Mouse (Mus musculus) myocyte (in vitro differentiated cells): ENCODE measurements around the gene Kcnd3.

Source experiments
- E2F4 ChIP-seq: IDR thresholded peaks from one replicate; pipeline ENCODE4 v1.6.1; 2011; ENCODE audit warnings: mild to moderate bottlenecking, control low read depth, moderate library complexity; ENCODE audit not compliant: insufficient read depth
- MAX ChIP-seq: IDR thresholded peaks from one replicate; pipeline ENCODE4 v1.6.1; 2011; ENCODE audit warnings: low read depth, mild to moderate bottlenecking, control low read depth
- MYOG ChIP-seq, 3 experiments: IDR thresholded peaks; one replicate each; pipeline ENCODE4 v1.6.1; 2011; ENCODE audit warnings: control low read depth in 2 of 3, low read depth in 2 of 3, mild to moderate bottlenecking in 2 of 3; ENCODE audit not compliant: insufficient read length in 2 of 3, control insufficient read depth in 1 of 3, insufficient read depth in 1 of 3
- POLR2A ChIP-seq: IDR thresholded peaks from one replicate; pipeline ENCODE4 v1.6.1; 2011; ENCODE audit warnings: low read depth, mild to moderate bottlenecking, control low read depth, moderate library complexity; ENCODE audit not compliant: insufficient read length
- POLR2AphosphoS2 ChIP-seq: IDR thresholded peaks from one replicate; pipeline ENCODE4 v1.6.1; 2011; ENCODE audit warnings: low read depth, control low read depth; ENCODE audit not compliant: insufficient read length
- REST ChIP-seq: IDR thresholded peaks from one replicate; pipeline ENCODE4 v1.6.1; 2011; ENCODE audit warnings: mild to moderate bottlenecking, control low read depth, moderate library complexity; ENCODE audit not compliant: insufficient read depth, insufficient read length

- no peak for TF ChIP-seq POLR2AphosphoS2
- no peak for TF ChIP-seq POLR2A
- TF ChIP-seq REST = no peak
- no peak for TF ChIP-seq MYOG (IDR thresholded peaks at IDR 0.05; ENCODE audit: control insufficient read depth in 1 of 3, insufficient read depth in 1 of 3, insufficient read length in 2 of 3, low read depth in 2 of 3)
- TF ChIP-seq E2F4 = no peak
- no peak for TF ChIP-seq MAX
Measured at GRCm38 (mm10) chr3:105688536-105688935, 236.4 kb downstream of the Kcnd3 start.
